In the genomic region with DNA sequence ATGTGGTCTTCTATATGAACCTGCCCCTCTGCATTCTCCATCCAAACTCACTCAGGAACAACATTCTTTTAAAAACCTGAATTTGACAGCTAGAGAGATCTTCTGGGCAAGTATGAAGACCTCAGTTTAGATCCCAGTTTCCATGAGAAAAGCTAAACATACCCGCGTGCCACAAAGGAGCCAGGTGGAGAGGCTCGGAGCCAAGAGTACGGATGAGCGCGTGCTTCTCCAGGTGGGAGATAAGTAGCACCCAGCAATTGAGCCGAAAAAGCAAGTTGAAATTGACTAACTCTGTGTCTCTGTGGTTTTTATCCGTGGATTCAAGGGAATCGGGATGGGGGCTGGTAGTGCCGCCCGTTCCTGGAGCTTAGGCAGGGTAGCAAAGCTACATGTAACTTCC, we compare ENCODE assay signal across 14 mouse cellular contexts.
DNase-seq lines count a peak whose midpoint lies in the region.
"Had no signal": no experiment of that assay in that cellular context is flagged by ENCODE, and none has a peak within 500 bp of the region (broad histone marks: within the 10 kb centered on the region; RNA-seq: fewer than 3 reads in every experiment).

No protein-coding gene starts in this region.

- DNase-seq in cerebellum, adult 11 months, result peak; percentile 8
- no peak for DNase-seq in cerebellum, postnatal 4 days (ENCODE audit: low spot score in 2 of 2)
- peak; percentile 60 to 67 for DNase-seq in cerebellum, postnatal 10 days
- DNase-seq in cerebellum, adult 8-10 months, result no peak
- DNase-seq in heart, adult 11 months, result peak; percentile 51
- DNase-seq in heart, postnatal 10 days, result no peak
- DNase-seq: adrenal gland, adult 8-10 months; adrenal gland, postnatal 25 days; embryo, embryonic 11 days; gastrocnemius, postnatal 25 days; heart, adult 2 months; heart, postnatal 36 days; kidney, adult 18-20 months; kidney, adult 9 months had no signal

- intact Hi-C loops in heart, postnatal 10 days (cut with DNase I), result no loop called here

Comparison
In these comparisons a context has a peak if more than half of its experiments do, and no peak if none do; other contexts are left out.
1. DNase-seq: peak in cerebellum, adult 11 months (single experiment), cerebellum, postnatal 10 days (2 of 2) and heart, adult 11 months (single experiment); none in cerebellum, postnatal 4 days (0 of 2), cerebellum, adult 8-10 months (single experiment) and heart, postnatal 10 days (0 of 2).